Mouse (Mus musculus) CD4-positive naive resting alpha-beta T cell, adult 57 days (primary cell): ENCODE data around the gene Cphx1. TPM values are rescaled to one million over a fixed set of nuclear protein-coding genes. Genes with fewer than 3 reads are reported as not detected.

Source experiments
- total RNA-seq: library from RNA; stranded (reverse); gene quantifications from one replicate; pipeline ENCODE4 v1.2.4, GENCODE M21; 2023

Gene Cphx1
- not detected for total RNA-seq

GRCm38 (mm10) chr14:25938004-25938403 lies at the start of gene Cphx1:
Gene Cphx1 (plus strand): TSS chr14:25938304.

GRCm38 (mm10) chr14:25903000-25903399 lies 35.1 kb upstream of the Cphx1 start, which contains the start of gene Plac9a:
Gene Plac9a (minus strand): TSS chr14:25903100.

GRCm38 (mm10) chr14:25927562-25927881 lies 10.6 kb upstream of the Cphx1 start, which contains the start of gene Tmem254a:
Gene Tmem254a (minus strand): TSS chr14:25927672.

DNA sequence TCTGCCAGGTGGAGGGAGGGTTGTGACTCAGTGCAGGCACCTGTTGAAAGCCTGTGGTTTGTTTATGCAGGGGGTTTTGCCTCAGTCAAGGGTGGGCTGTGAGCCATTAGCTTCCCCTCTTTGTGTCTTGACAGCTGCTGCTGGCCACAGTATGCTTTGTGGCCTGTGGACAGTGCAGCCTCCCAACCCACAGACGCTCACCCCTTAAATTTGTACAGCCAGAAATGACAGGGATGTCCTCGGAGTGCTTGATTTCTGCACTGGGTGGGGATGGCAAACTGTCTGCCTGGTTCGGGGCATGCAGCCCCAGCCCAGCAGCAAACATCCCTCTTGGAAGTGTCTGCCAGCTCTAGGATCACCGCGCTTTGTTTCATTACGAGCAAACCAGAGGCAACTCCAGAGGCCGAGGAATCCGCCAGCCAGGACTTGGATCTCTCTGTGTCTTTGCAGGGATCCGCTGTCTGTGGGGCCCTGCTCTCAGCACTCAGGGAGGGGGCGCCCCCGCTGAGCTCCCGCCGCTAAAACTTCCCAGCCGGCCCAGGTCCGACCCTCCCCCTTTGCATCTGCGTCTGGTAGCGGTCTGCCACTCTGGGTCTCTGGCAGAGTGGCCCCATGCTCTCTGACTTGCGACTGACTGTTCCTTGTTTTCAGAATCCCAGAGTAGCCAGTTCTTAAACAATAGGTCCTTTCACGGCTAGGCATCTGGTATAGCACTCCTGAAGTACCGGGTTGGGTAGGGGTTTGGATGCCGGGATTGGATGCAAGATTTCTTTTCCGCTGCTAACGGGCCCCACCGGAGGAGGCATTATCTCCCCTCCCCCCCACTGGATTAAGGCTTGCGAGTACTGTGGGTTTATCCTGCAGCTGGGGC lies 40.5 kb downstream of the Cphx1 start, which contains the start of gene Duxbl1:
TSS of gene Duxbl1 (plus strand) at position 207 of the 871 bp plus-strand sequence.

Other genes starting within 250 kb of the Cphx1 start
- gene Ppif, start 244.2 kb upstream of the Cphx1 start, total RNA-seq, result 27.7 TPM
- 4.0 TPM for gene Zcchc24, start 169.3 kb upstream of the Cphx1 start, total RNA-seq
- gene Anxa11, start 96.1 kb upstream of the Cphx1 start, total RNA-seq, result 79.7 TPM
- gene Plac9a, start 35.2 kb upstream of the Cphx1 start, total RNA-seq, result not detected
- gene Tmem254a, start 10.6 kb upstream of the Cphx1 start, total RNA-seq, result 8.5 TPM
- gene Duxbl1, start 40.3 kb downstream of the Cphx1 start, total RNA-seq, result not detected
- gene Gm9780, start 104.4 kb downstream of the Cphx1 start, total RNA-seq, result not detected
- gene Tmem254c, start 129.1 kb downstream of the Cphx1 start, total RNA-seq, result 10.8 TPM
- gene Cphx2, start 143.2 kb downstream of the Cphx1 start, total RNA-seq, result not detected
- not detected for gene Cphx3, start 144.0 kb downstream of the Cphx1 start, total RNA-seq
- not detected for gene Duxbl2, start 180.0 kb downstream of the Cphx1 start, total RNA-seq
- not detected for gene Plac9b, start 244.2 kb downstream of the Cphx1 start, total RNA-seq